Mouse (Mus musculus) liver, postnatal 0 days (tissue): Measurements from ENCODE around the gene Ms4a10.

Experiments
- CTCF ChIP-seq: sonication (generic); IDR thresholded peaks from 2 replicates; pipeline ENCODE4 v1.5.1; 2016; ENCODE audit warnings: antibody characterized with exemption, low read depth
- EP300 ChIP-seq: IDR thresholded peaks from 2 replicates; pipeline ENCODE4 v1.6.1; 2016; ENCODE audit warnings: antibody characterized with exemption, low read depth, mild to moderate bottlenecking

- TF ChIP-seq CTCF (no peak), EP300 (no peak)
Observed at GRCm38 (mm10) chr19:10946506-10946905, 28.0 kb downstream of the Ms4a10 start.
